Mouse (Mus musculus): ENCODE results near the gene Lrrtm4. TPM values are rescaled to one million over a fixed set of nuclear protein-coding genes. Genes with fewer than 3 reads are reported as not detected.
A peak's percentile ranks its signal among the peaks of the same experiment; 100 is the strongest.

The Lrrtm4 gene
- polyA plus RNA-seq, 1 experiment from 2014 or later = 4.7 TPM

DNA sequence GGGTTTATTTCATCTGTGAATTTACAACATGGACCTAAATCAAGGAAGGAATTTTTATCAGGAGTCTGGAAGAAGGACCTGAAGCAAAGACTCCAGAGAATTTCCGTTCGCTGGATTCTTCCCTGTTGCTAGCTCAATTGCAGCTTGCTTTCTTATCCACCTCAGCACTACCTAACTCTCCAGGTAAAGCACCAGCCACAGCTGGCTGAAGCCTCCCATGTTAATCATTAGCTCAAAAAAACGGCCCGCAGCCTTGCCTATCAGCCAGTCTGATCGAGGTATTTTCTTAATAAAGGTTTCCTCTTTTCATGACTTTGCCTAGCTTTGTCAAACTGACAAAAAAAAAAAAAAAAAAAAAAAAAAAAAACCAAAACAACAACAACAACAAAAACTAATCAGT is 805.1 kb downstream of the Lrrtm4 start:
- 89% methylated on average over 5 of the region's 5 CpGs for WGBS

DNA sequence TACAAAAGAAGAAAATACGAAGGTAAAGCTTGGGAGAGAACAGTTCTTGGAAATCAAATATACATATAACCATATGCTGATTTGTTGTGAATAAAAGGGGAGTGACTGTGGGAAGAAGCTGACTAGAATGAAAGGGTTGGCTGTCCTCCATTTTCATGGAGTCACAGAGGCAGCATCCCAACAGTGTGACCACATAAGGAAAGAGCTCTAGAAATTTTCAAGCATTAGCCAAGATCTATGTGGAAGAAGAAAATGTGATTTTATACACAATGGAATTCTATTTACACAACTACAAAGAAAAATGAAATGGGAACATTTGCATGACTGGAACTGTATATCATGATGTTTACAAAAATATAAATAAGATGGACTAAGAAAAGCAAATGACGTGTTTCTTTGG is 821.1 kb downstream of the Lrrtm4 start:
- ATAC-seq (ENCODE audit: low FRiP score) = no peak
- Histone ChIP-seq H3K36me3 (replicated peaks) (no peaks in the 10 kb centered on the region), H3K9me3 (no peaks in the 10 kb centered on the region), H3K4me2 (no peak overlapping the region), H3K4me1 (no peaks in the 10 kb centered on the region), H3K27me3 (no peaks in the 10 kb centered on the region), H3K9ac (no peak overlapping the region), H3K4me3 (replicated peaks) (no peak overlapping the region), H3K27ac (no peak overlapping the region)
- 92% methylated on average over 2 of the region's 2 CpGs for WGBS

More for the DNA sequence above, 805.1 kb downstream of the Lrrtm4 start:
- Histone ChIP-seq H3K27ac (no peak overlapping the region), H3K36me3 (replicated peaks) (no peaks in the 10 kb centered on the region), H3K4me3 (replicated peaks) (no peak overlapping the region), H3K9ac (no peak overlapping the region), H3K4me1 (no peaks in the 10 kb centered on the region), H3K9me3 (no peaks in the 10 kb centered on the region), H3K27me3 (no peaks in the 10 kb centered on the region), H3K4me2 (no peak overlapping the region)
- no peak for ATAC-seq (ENCODE audit: low FRiP score)

DNA sequence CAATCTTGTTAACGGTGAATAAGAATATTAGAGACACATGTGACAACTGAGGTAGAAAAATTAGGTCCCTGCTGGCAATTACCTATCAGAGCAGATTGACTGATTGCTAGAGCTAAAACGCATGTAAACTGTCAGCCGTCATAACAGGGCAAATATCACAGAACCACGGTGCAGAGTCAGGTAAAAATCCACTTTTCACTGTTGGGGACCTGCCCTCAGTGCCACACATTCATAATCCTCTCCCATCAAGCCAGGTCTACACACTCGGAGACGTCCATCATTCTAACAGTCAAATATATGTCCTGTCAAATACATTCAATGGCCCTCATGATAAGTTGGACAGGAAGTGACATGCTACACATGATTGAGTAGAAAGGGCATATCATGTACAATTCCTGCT is 826.6 kb downstream of the Lrrtm4 start:
- WGBS = 86% methylated on average over 6 of the region's 6 CpGs
- H3K4me1 ChIP-seq = no peaks in the 10 kb centered on the region
- H3K27ac ChIP-seq = no peak overlapping the region
- H3K4me3 ChIP-seq (replicated peaks) = no peak overlapping the region
- no peak overlapping the region for H3K4me2 ChIP-seq
- H3K9ac ChIP-seq = no peak overlapping the region
- no peaks in the 10 kb centered on the region for H3K27me3 ChIP-seq
- ATAC-seq (ENCODE audit: low FRiP score) = peak; percentile 23; the same call in 1 of the 2 replicates
- H3K9me3 ChIP-seq = no peaks in the 10 kb centered on the region
- H3K36me3 ChIP-seq (replicated peaks) = no peaks in the 10 kb centered on the region

DNA sequence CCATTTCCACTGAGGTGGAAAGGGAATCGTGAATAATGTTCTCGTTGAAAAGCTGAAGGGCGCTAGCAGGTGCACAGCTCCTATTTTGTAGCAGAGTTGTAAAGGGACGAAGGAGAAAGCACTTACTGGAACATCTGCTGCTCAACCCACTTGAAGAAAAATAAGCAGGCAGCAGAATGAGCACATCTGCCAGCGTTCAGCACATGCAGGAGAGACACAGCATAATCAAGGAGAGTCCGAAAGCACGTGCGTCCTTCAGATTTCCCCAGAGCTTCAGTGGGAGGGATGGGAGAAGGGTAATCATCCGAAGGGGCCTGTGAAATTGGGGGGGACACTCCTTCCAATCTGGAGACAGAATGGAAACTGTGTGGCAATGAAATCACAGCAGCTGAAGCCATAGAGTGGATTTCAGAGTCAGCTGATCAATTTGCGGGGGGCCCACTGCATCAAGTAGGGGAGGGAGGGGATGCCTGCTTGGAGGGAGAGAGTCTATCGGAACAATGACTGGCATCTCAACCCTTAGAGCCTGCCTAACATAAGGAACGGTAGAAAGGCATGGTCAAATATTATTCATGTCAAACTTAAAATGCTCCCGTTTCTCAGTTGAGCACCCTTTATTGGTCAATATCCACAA is 838.4 kb downstream of the Lrrtm4 start:
- H3K9ac ChIP-seq = no peak overlapping the region
- 54% methylated on average over 13 of the region's 13 CpGs for WGBS
- H3K36me3 ChIP-seq (replicated peaks) = no peaks in the 10 kb centered on the region
- H3K27ac ChIP-seq = peak overlapping the region; percentile 50; the same call in 1 of the 2 replicates
- H3K9me3 ChIP-seq = no peaks in the 10 kb centered on the region
- H3K4me3 ChIP-seq (replicated peaks) = 0 out of 2 replicates have a peak overlapping the region, but pooled peaks have one; percentile 5
- peak; percentile 88 for ATAC-seq (ENCODE audit: low FRiP score)
- no peaks in the 10 kb centered on the region for H3K27me3 ChIP-seq
- H3K4me1 ChIP-seq = no peaks in the 10 kb centered on the region
- H3K4me2 ChIP-seq = peak overlapping the region; percentile 13; the same call in 1 of the 2 replicates

Other genes starting within 250 kb of the Lrrtm4 start
- gene Gm20594, start 201.0 kb upstream of the Lrrtm4 start, polyA plus RNA-seq (2016; fragmentation: Nextera tagmentation; extraction: Ambion mirVana) = not detected in 2 replicates